Mouse (Mus musculus) ES-Bruce4 (cell line): ENCODE measurements at regions not wholly inside any gene's neighbourhood (a gene's known extent, or its start where the extent isn't known, plus 50 kb on each side); places are given as distances from the start of the nearest gene placed in this dataset.
A peak's percentile ranks its signal among the peaks of the same experiment; 100 is the strongest.

Experiments
- H3K27ac ChIP-seq: 2 replicates; pipeline ENCODE4 v1.5.1; 2012; ENCODE audit warnings: low read length, inconsistent platforms; ENCODE audit not compliant: insufficient read depth
- H3K27me3 ChIP-seq: 2 replicates; pipeline ENCODE4 v1.6.1; 2012; ENCODE audit warnings: mild to moderate bottlenecking, low read length, inconsistent platforms; ENCODE audit not compliant: control insufficient read depth, poor library complexity, insufficient read depth, severe bottlenecking
- H3K36me3 ChIP-seq: 2 replicates; pipeline ENCODE4 v1.6.1; 2012; ENCODE audit warnings: inconsistent platforms, mild to moderate bottlenecking, low read length, moderate library complexity; ENCODE audit not compliant: control insufficient read depth, poor library complexity, insufficient read depth, severe bottlenecking
- H3K4me1 ChIP-seq: one replicate; pipeline ENCODE4 v1.8.1; 2011; ENCODE audit warnings: low read length; ENCODE audit not compliant: control insufficient read depth, insufficient read depth
- H3K4me3 ChIP-seq: 2 replicates; pipeline ENCODE4 v1.5.1; 2011; ENCODE audit warnings: low read depth, mild to moderate bottlenecking, low read length
- H3K9ac ChIP-seq: 2 replicates; pipeline ENCODE4 v1.6.1; 2012; ENCODE audit warnings: low read depth, mild to moderate bottlenecking, inconsistent platforms; ENCODE audit not compliant: poor library complexity, severe bottlenecking
- H3K9me3 ChIP-seq: replicated peaks from 2 replicates; pipeline ENCODE4 v1.6.1; 2012; ENCODE audit warnings: mild to moderate bottlenecking, low read length, inconsistent platforms; ENCODE audit not compliant: control insufficient read depth, poor library complexity, insufficient read depth, severe bottlenecking
- CTCF ChIP-seq: IDR thresholded peaks from one replicate; pipeline ENCODE4 v1.8.1; 2011; ENCODE audit warnings: low read depth, low read length
- EP300 ChIP-seq: IDR thresholded peaks from 2 replicates; pipeline ENCODE4 v1.6.1; 2011; ENCODE audit warnings: low read depth, low read length; ENCODE audit not compliant: insufficient read depth
- POLR2A ChIP-seq: IDR thresholded peaks from one replicate; pipeline ENCODE4 v1.8.1; 2011; ENCODE audit warnings: low read length; ENCODE audit not compliant: insufficient read depth

- no peak overlapping the region for H3K4me3 ChIP-seq
- H3K9ac ChIP-seq: no peak overlapping the region
- no peak overlapping the region for H3K27ac ChIP-seq
- H3K36me3 ChIP-seq: no peaks in the 10 kb centered on the region
- H3K4me1 ChIP-seq: no peaks in the 10 kb centered on the region
- no peaks in the 10 kb centered on the region for H3K9me3 ChIP-seq
- no peak for TF ChIP-seq EP300
- TF ChIP-seq POLR2A: no peak
- TF ChIP-seq CTCF: peak; percentile 65
- H3K27me3 ChIP-seq: no peaks in the 10 kb centered on the region
Observed at GRCm38 (mm10) chr2:95232135-95232772, 794.3 kb upstream of the Api5 start.

- Histone ChIP-seq H3K4me3 (no peak overlapping the region), H3K9ac (no peak overlapping the region), H3K9me3 (no peaks in the 10 kb centered on the region), H3K27me3 (no peaks in the 10 kb centered on the region), H3K36me3 (no peaks in the 10 kb centered on the region), H3K4me1 (no peaks in the 10 kb centered on the region), H3K27ac (no peak overlapping the region)
- no peak for TF ChIP-seq CTCF
- TF ChIP-seq EP300: no peak
- TF ChIP-seq POLR2A: no peak
Observed at GRCm38 (mm10) chr2:95231739-95232134, 793.8 kb upstream of the Api5 start.

- Histone ChIP-seq H3K4me1 (no peaks in the 10 kb centered on the region), H3K9me3 (no peaks in the 10 kb centered on the region), H3K9ac (no peak overlapping the region), H3K36me3 (no peaks in the 10 kb centered on the region), H3K27me3 (no peaks in the 10 kb centered on the region; the same call in 1 of the 2 replicates), H3K27ac (no peak overlapping the region), H3K4me3 (no peak overlapping the region)
- TF ChIP-seq EP300: no peak
- no peak for TF ChIP-seq CTCF
- no peak for TF ChIP-seq POLR2A
Observed at GRCm38 (mm10) chr2:95229386-95229785, 791.5 kb upstream of the Api5 start.

- Histone ChIP-seq H3K9me3 (no peaks in the 10 kb centered on the region), H3K9ac (no peak overlapping the region), H3K4me3 (no peak overlapping the region), H3K27me3 (no peaks in the 10 kb centered on the region), H3K4me1 (no peaks in the 10 kb centered on the region), H3K27ac (no peak overlapping the region), H3K36me3 (no peaks in the 10 kb centered on the region)
- TF ChIP-seq EP300 (no peak), CTCF (no peak), POLR2A (no peak)
Observed at GRCm38 (mm10) chr2:95210216-95210941, 772.4 kb upstream of the Api5 start.
